Mouse (Mus musculus) liver, embryonic 16.5 days (tissue): ENCODE data around the gene Far2. TPM values are rescaled to one million over a fixed set of nuclear protein-coding genes. Genes with fewer than 3 reads are reported as not detected.
A peak's percentile ranks its signal among the peaks of the same experiment; 100 is the strongest.

ENCODE experiments used
- ATAC-seq: fragments of 200-750 bp; cut with Nextera tagmentation; 2 replicates; pipeline ENCODE4 v1.8.0; 2017; ENCODE audit warnings: low read depth, mild to moderate bottlenecking, moderate number of reproducible peaks, moderate library complexity
- H3K27ac ChIP-seq: fragments of 300-500 bp; sonication (generic); 2 replicates; pipeline ENCODE4 v1.5.1; 2014; ENCODE audit warnings: mild to moderate bottlenecking, low read length
- H3K27me3 ChIP-seq: fragments of 300-500 bp; sonication (generic); 2 replicates; pipeline ENCODE4 v1.6.1; 2014; ENCODE audit warnings: low read depth, low read length, mixed read lengths; ENCODE audit not compliant: control insufficient read depth, insufficient read depth
- H3K36me3 ChIP-seq: fragments of 300-500 bp; sonication (generic); 2 replicates; pipeline ENCODE4 v1.6.1; 2014; ENCODE audit warnings: mild to moderate bottlenecking; ENCODE audit not compliant: control insufficient read depth, insufficient read depth
- H3K4me1 ChIP-seq: fragments of 300-500 bp; sonication (generic); 2 replicates; pipeline ENCODE4 v1.6.1; 2014; ENCODE audit warnings: low read depth, low read length, mixed read lengths; ENCODE audit not compliant: control insufficient read depth
- H3K4me2 ChIP-seq: fragments of 300-500 bp; sonication (generic); 2 replicates; pipeline ENCODE4 v1.6.1; 2014; ENCODE audit warnings: low read depth, low read length, mixed read lengths
- H3K4me3 ChIP-seq: fragments of 300-500 bp; sonication (generic); 2 replicates; pipeline ENCODE4 v1.5.1; 2014; ENCODE audit warnings: low read depth, mild to moderate bottlenecking, low read length
- H3K9ac ChIP-seq: fragments of 300-500 bp; sonication (generic); 2 replicates; pipeline ENCODE4 v1.6.1; 2014; ENCODE audit warnings: low read depth, low read length
- H3K9me3 ChIP-seq: fragments of 300-500 bp; sonication (generic); replicated peaks from 2 replicates; pipeline ENCODE4 v1.6.1; 2016; ENCODE audit warnings: low read length; ENCODE audit not compliant: control insufficient read depth
- WGBS: fragments of 180-500 bp; shearing (Covaris S2); extraction: QIAGEN DNeasy Blood & Tissue Kit; methylation state at CpG from one replicate; pipeline ENCODE4 v1.1.7; 2014; ENCODE audit not compliant: insufficient replicate concordance; 5-methylcytosine and 5-hydroxymethylcytosine counted together
- polyA plus RNA-seq: library from polyadenylated mRNA; unstranded; fragments of >200 nt; fragmentation: Nextera tagmentation; extraction: Ambion mirVana; gene quantifications from 2 replicates; pipeline ENCODE4 v1.2.1, GENCODE M21; 2015

Gene Far2
- polyA plus RNA-seq, 1 experiment from 2014 or later, result 2.0 TPM

DNA sequence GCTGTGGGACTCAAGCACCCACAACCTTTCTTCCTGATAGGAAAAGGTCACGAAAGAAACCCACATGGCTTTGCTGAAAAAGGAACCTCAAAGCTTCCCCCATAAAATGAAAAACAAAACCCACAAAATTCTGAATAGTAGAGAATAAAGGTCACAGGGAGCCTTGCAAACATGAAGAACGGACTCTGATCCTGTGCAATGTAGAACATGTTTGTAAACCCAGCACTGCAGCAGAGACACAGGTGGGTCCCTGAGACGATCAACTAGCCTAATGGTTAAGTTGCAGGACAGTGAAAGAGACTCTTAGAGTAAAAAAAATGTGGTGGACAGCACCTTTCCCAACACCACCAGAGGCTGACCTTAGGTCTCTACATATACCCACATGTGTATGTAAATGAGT lies 152.7 kb downstream of the Far2 start:
- 70% methylated on average over 3 of the region's 3 CpGs for WGBS
- Histone ChIP-seq H3K27me3 (no peaks in the 10 kb centered on the region), H3K4me3 (no peak overlapping the region), H3K27ac (0 out of 2 replicates have a peak overlapping the region, but pooled peaks have one; percentile 34), H3K36me3 (peaks cover 27% of the 10 kb centered on the region), H3K4me2 (no peak overlapping the region), H3K9me3 (no peaks in the 10 kb centered on the region), H3K9ac (no peak overlapping the region), H3K4me1 (no peaks in the 10 kb centered on the region)
- ATAC-seq, result 0 out of 2 replicates have a peak, but pooled peaks have one; percentile 16

GRCm38 (mm10) chr6:148205134-148205533 lies 158.1 kb downstream of the Far2 start:
- H3K9me3 ChIP-seq, result no peaks in the 10 kb centered on the region
- 62% methylated on average over 1 of the region's 1 CpGs for WGBS
- H3K36me3 ChIP-seq, result peaks cover 26% of the 10 kb centered on the region

GRCm38 (mm10) chr6:148207522-148207921 lies 160.5 kb downstream of the Far2 start:
- no peak overlapping the region for H3K4me3 ChIP-seq
- WGBS, result 67% methylated on average over 1 of the region's 1 CpGs
- no peak overlapping the region for H3K4me2 ChIP-seq
- peaks cover 12% of the 10 kb centered on the region for H3K36me3 ChIP-seq
- H3K9ac ChIP-seq, result no peak overlapping the region
- no peak for ATAC-seq
- H3K27ac ChIP-seq, result no peak overlapping the region
- H3K27me3 ChIP-seq, result no peaks in the 10 kb centered on the region
- peaks cover 6% of the 10 kb centered on the region for H3K4me1 ChIP-seq
- no peaks in the 10 kb centered on the region for H3K9me3 ChIP-seq

More at GRCm38 (mm10) chr6:148205134-148205533, 158.1 kb downstream of the Far2 start:
- Histone ChIP-seq H3K4me2 (no peak overlapping the region), H3K27ac (no peak overlapping the region), H3K4me1 (peaks cover 1% of the 10 kb centered on the region; the same call in 1 of the 2 replicates), H3K9ac (no peak overlapping the region), H3K27me3 (no peaks in the 10 kb centered on the region), H3K4me3 (no peak overlapping the region)
- ATAC-seq, result no peak

DNA sequence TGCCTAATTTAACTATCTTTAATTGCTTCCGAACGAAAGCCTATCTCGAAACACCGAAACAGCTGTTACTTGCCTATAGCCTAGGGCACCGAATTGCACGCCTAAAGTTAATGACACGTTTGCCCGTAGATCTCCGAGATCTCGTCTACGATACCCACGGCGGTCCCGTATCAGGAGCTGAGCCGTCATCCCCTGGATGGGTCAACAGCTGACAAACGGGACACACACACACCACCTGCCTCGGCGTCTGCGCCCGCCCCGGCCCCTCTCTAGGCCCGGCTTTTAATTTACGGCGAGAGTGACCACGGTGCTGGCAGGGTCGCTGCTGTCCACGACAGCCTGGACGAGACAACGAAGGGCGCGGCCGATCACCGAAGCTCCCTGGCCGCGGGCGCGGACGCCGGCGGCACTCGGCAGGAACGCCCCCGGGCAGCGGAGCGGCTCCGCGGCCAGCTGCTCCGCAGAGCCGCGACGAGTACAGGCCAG lies 164.4 kb downstream of the Far2 start:
- under 1% methylated on average over 51 of the region's 51 CpGs for WGBS
- H3K4me2 ChIP-seq, result peak overlapping the region; percentile 92
- ATAC-seq, result peak; percentile 57
- peak overlapping the region; percentile 95 for H3K27ac ChIP-seq
- peak overlapping the region; percentile 96 for H3K9ac ChIP-seq
- H3K36me3 ChIP-seq, result peaks cover under 1% of the 10 kb centered on the region
- no peaks in the 10 kb centered on the region for H3K9me3 ChIP-seq
- peak overlapping the region; percentile 89 for H3K4me3 ChIP-seq
- peaks cover 11% of the 10 kb centered on the region for H3K4me1 ChIP-seq
- H3K27me3 ChIP-seq, result no peaks in the 10 kb centered on the region

- H3K27me3 ChIP-seq, result no peaks in the 10 kb centered on the region
- peak; percentile 97 for ATAC-seq
These were observed 165.0 kb downstream of the Far2 start, which contains the start of gene Ergic2 for GRCm38 (mm10) chr6:148211897-148212680. Gene Ergic2, minus strand, starts transcription at chr6:148212374.

DNA sequence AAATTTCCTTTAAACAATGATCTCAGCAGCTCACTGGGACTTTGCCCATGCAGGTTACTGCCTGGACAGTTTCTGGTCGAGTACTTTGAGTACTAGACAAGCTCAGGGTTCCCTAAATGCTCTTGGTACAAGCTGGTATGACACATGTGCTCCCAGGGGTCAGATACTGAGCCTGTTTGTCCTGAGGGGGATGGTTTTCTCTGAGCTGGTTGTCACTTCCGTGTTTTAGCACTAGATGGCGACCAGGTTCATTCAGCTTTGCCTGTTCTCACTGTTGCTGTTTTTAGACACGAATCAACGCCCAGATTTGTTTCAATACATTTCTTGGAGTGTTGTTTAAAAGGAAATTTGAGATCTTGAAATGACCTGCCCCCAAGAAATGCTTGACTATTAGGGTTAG lies 167.7 kb downstream of the Far2 start:
- H3K27me3 ChIP-seq, result no peaks in the 10 kb centered on the region
- H3K4me2 ChIP-seq, result no peak overlapping the region
- no peak overlapping the region for H3K9ac ChIP-seq
- H3K4me3 ChIP-seq, result no peak overlapping the region
- no peaks in the 10 kb centered on the region for H3K9me3 ChIP-seq
- no peaks in the 10 kb centered on the region for H3K36me3 ChIP-seq
- no peak for ATAC-seq
- no peak overlapping the region for H3K27ac ChIP-seq
- peaks cover 11% of the 10 kb centered on the region for H3K4me1 ChIP-seq
- 3% methylated on average over 5 of the region's 5 CpGs for WGBS

More at GRCm38 (mm10) chr6:148211897-148212680, 165.0 kb downstream of the Far2 start, which contains the start of gene Ergic2:
- H3K4me2 ChIP-seq, result peak within 1 kb of the TSS; percentile 92
- no peaks in the 10 kb centered on the region for H3K9me3 ChIP-seq
- H3K4me3 ChIP-seq, result peak within 1 kb of the TSS; percentile 89
- peak within 1 kb of the TSS; percentile 95 for H3K27ac ChIP-seq
- H3K4me1 ChIP-seq, result peaks cover 11% of the 10 kb centered on the region
- no peaks in the 10 kb centered on the region for H3K36me3 ChIP-seq
- H3K9ac ChIP-seq, result peak within 1 kb of the TSS; percentile 96
- under 1% methylated on average over 61 of the region's 61 CpGs for WGBS

GRCm38 (mm10) chr6:148216752-148217151 lies 169.7 kb downstream of the Far2 start:
- Histone ChIP-seq H3K27ac (no peak overlapping the region), H3K4me2 (no peak overlapping the region), H3K36me3 (no peaks in the 10 kb centered on the region), H3K4me3 (no peak overlapping the region), H3K9ac (no peak overlapping the region), H3K27me3 (no peaks in the 10 kb centered on the region), H3K4me1 (peaks cover 5% of the 10 kb centered on the region), H3K9me3 (no peaks in the 10 kb centered on the region)
- 65% methylated on average over 4 of the region's 4 CpGs for WGBS
- no peak for ATAC-seq

DNA sequence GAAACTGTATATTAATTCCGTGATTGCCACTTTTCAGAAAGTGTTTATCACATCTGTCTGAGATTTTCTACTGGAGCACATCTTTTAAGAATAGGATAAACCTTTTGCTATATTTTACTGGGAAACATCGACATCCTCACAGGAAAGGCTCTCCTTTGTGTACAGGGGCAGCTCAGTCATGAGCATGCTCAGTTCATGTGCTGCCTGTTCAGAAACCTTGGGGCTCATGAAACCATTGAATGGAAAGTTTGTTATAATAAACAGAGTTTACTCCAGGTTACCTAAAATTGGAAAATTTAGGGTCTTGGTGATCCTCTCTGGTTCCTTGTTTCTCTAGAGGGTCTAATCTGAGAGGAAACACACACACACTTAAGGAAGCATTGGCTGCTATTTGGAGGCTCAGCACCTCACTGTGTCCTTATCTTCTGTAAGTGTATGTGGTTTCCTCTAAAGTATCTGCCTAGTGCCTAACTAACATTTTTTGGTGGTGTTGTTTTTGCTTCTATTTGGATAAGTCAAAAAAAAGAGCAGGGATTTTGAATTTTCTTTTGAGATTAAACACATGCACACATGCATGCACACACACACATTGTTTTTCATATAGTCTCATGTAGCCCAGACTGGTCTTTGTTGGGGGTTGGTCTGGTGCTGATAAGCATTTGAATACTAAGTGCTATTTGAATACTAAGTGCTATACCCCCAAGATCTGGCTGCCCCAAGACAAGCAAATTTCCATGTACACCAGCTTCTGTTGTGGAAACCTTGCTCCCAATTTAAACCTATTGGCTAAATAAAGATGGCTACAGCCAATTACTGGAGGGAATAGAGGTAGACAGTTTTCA lies 171.4 kb downstream of the Far2 start:
- Histone ChIP-seq H3K4me2 (no peak overlapping the region), H3K9me3 (no peaks in the 10 kb centered on the region), H3K4me3 (no peak overlapping the region), H3K27me3 (no peaks in the 10 kb centered on the region), H3K36me3 (no peaks in the 10 kb centered on the region), H3K4me1 (peaks cover 2% of the 10 kb centered on the region; the same call in 1 of the 2 replicates), H3K9ac (no peak overlapping the region), H3K27ac (no peak overlapping the region)
- no peak for ATAC-seq
- WGBS, result 29% methylated on average over 2 of the region's 2 CpGs
